Mouse (Mus musculus) E14TG2a.4 (cell line): ENCODE measurements at regions not wholly inside any gene's neighbourhood (a gene's known extent, or its start where the extent isn't known, plus 50 kb on each side); places are given as distances from the start of the nearest gene placed in this dataset.

Source experiments
- CTCF ChIP-seq: conservative IDR thresholded peaks from 2 replicates; pipeline ENCODE4 v1.5.1; 2014; ENCODE audit warnings: low read length
- NANOG ChIP-seq: IDR thresholded peaks from 2 replicates; pipeline ENCODE4 v1.6.1; 2014; ENCODE audit warnings: borderline replicate concordance, low read length, mixed read lengths

DNA sequence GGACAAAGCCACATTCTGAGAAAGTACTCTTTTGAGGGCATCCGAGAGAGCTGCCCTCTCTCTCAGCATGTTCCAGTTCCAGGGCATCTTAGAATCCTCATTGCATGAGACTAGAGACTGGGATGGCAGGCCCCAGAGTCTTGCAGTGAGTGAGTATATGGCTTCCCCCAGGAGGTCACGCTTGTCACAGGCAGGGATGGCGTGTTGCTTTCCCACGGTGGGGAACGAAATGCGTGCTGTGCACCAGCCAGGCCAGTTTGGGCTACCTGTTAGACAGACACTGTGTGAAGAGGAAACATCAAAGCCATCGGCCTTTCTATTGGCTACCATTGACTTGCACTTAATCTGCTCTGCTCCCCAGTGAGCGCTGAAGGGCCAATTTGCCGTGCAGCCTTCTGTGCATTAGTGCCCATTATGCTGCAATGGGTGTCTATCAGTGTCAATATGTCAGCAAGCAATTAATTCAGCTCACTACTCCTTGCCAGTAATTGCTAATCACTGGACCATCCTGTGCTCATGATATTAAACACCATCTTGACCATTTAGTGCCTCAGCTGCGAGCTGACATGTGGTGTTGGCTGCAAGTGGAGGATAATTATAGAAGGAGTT lies 191.3 kb upstream of the A230072I06Rik start:
- TF ChIP-seq CTCF (no peak), NANOG (no peak)
